Mouse (Mus musculus) lung, adult 2 months (tissue): Measurements from ENCODE around the gene Stambpl1. TPM values are rescaled to one million over a fixed set of nuclear protein-coding genes. Genes with fewer than 3 reads are reported as not detected.

ENCODE experiments used
- DNase-seq: peaks from one replicate; pipeline ENCODE4 v3.0.0; 2022
- H3K4me1 ChIP-seq: fragments of 200-500 bp; 2 replicates; pipeline ENCODE4 v1.6.1; 2011; ENCODE audit warnings: low read length; ENCODE audit not compliant: control insufficient read depth, insufficient read depth
- H3K4me3 ChIP-seq: fragments of 200-500 bp; replicated peaks from 2 replicates; pipeline ENCODE3; 2011; ENCODE audit warnings: low read depth, mild to moderate bottlenecking, control low read depth, low read length; ENCODE audit errors: extremely low read depth
- CTCF ChIP-seq: fragments of 200-500 bp; IDR thresholded peaks from 2 replicates; pipeline ENCODE4 v1.5.1; 2011; ENCODE audit warnings: mild to moderate bottlenecking, low read length, control low read depth; ENCODE audit not compliant: insufficient read depth
- POLR2A ChIP-seq: fragments of 200-500 bp; IDR thresholded peaks from 2 replicates; pipeline ENCODE4 v1.6.1; 2011; ENCODE audit warnings: low read depth, mild to moderate bottlenecking, control low read depth, low read length, borderline replicate concordance; ENCODE audit errors: extremely low read depth
- WGBS: fragments of 180-500 bp; shearing (Covaris S2); methylation state at CpG from one replicate; pipeline ENCODE4 v1.1.7; 2018; 5-methylcytosine and 5-hydroxymethylcytosine counted together
- polyA plus RNA-seq: library from polyadenylated mRNA; depleted of rRNA; stranded (reverse); fragments of >200 nt; gene quantifications from 2 replicates; pipeline ENCODE4 v1.2.3, GENCODE M21; 2012

The Stambpl1 gene
- polyA plus RNA-seq, 1 experiment = 7.4 TPM

DNA sequence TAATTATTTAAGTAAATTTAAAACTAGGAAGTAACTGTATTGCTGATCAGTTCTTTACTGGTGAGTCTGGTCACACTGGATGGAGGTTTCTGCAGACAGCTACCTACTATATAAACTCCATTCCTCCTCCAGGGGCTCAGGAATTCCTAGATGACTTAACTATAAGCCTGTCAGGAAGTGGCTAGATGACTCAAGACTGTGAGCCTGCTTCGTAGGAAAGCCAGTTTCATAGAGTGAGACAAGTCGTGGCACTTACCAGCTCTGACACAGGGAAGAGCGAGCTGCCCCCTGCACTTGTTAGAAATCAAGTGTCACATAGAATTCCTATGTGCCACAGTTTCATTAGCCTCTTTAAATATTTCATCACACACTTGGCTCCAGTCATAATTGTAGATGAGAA is 20.9 kb upstream of the Stambpl1 start:
- DNase-seq = no peak
- Histone ChIP-seq H3K4me3 (no peak overlapping the region), H3K4me1 (no peaks in the 10 kb centered on the region)
- 40% methylated on average over 3 of the region's 3 CpGs for WGBS
- TF ChIP-seq CTCF (no peak), POLR2A (no peak)

DNA sequence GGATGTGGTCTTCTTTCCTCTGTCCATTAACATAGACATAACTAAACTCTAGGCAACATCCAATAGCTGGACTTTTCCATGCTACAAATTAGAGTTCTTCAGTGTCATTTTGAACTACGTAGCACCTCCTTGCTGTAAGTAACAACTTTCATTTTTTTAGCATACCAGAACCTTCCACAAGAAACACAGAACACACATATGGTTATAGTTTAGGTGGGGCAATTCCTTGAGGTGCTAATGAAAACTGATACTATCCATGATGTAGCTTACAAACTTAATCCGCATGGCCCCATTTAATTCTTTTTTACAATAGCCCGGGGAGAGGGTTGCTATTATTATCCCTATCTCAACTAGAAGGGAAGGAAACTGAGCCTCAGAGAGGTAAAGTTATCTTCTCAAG is 18.0 kb upstream of the Stambpl1 start:
- no peak for DNase-seq
- no peak for TF ChIP-seq CTCF
- no peak for TF ChIP-seq POLR2A
- Histone ChIP-seq H3K4me3 (no peak overlapping the region), H3K4me1 (no peaks in the 10 kb centered on the region)
- 68% methylated on average over 3 of the region's 3 CpGs for WGBS

GRCm38 (mm10) chr19:34179136-34179535 is 12.9 kb upstream of the Stambpl1 start:
- TF ChIP-seq CTCF (no peak), POLR2A (no peak)
- Histone ChIP-seq H3K4me3 (no peak overlapping the region), H3K4me1 (no peaks in the 10 kb centered on the region)
- DNase-seq = no peak
- 76% methylated on average over 4 of the region's 4 CpGs for WGBS

- DNase-seq = no peak
- no peaks in the 10 kb centered on the region for H3K4me1 ChIP-seq
- WGBS = 56% methylated on average over 2 of the region's 2 CpGs
- TF ChIP-seq CTCF (no peak), POLR2A (no peak)
- H3K4me3 ChIP-seq = no peak overlapping the region
These were observed 11.7 kb upstream of the Stambpl1 start for GRCm38 (mm10) chr19:34180316-34180715.

DNA sequence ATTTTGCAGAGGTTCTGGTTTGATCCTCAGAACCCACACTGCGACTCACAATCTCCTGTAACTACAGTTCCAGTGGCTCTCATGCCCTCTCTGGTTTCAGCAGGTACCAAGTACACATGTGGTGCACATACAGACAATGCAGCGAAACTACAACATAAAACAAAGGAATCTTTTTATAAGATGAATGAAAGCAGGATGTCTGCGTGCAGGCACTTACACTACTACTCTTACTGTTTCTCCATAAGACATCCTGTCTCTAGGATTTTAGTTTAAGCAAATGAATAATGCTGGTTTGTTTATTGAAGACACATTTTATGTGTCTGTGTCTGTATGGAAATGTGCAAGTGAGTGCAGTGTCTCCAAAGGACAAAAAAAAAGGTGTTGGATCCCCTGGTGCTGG is 10.8 kb upstream of the Stambpl1 start:
- Histone ChIP-seq H3K4me1 (no peaks in the 10 kb centered on the region), H3K4me3 (no peak overlapping the region)
- no peak for DNase-seq
- 68% methylated on average over 3 of the region's 3 CpGs for WGBS
- no peak for TF ChIP-seq CTCF
- TF ChIP-seq POLR2A = no peak

DNA sequence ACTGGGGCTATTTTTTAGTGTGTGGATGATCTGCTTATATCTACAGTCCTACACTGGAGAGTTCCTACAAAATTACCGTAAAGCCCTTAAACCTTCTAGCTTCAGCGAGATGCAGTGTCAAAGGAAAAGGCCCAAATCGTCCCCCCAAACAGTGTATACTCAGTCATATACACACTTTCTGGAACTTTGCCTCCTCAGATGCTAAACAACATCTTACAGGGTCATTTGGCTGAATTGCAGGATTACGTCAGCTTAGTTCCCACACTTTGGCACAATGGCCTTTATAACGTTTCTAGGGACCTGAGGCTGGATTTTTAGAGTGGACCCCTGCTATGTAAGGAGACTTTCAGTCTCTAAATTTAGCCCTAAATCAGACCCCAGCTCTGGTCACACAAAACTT is 9.5 kb upstream of the Stambpl1 start:
- Histone ChIP-seq H3K4me3 (no peak overlapping the region), H3K4me1 (no peaks in the 10 kb centered on the region)
- no peak for DNase-seq
- TF ChIP-seq POLR2A = no peak
- no peak for TF ChIP-seq CTCF
- 74% methylated on average over 5 of the region's 5 CpGs for WGBS

DNA sequence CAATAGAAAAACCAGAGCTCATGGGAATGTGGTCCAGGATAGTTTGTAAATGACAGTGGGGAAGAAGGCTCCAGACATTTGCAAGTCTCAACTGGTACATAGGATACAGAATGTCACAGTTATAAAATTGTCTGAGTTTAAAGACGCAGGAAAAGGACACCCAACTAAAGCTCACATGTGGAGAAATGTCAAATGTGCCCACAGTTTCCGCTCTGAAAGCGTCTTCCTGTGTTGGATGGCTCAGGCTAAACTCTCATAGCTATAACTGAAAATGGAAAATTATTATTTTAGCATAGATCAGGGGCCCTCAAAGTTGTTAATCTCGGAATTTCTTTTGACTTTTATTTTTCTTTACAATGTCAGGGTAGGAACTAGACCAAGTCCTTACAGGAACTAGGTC is 5.2 kb upstream of the Stambpl1 start:
- WGBS = 91% methylated on average over 4 of the region's 4 CpGs
- no peak for TF ChIP-seq CTCF
- TF ChIP-seq POLR2A = no peak
- Histone ChIP-seq H3K4me3 (no peak overlapping the region), H3K4me1 (no peaks in the 10 kb centered on the region)
- no peak for DNase-seq

DNA sequence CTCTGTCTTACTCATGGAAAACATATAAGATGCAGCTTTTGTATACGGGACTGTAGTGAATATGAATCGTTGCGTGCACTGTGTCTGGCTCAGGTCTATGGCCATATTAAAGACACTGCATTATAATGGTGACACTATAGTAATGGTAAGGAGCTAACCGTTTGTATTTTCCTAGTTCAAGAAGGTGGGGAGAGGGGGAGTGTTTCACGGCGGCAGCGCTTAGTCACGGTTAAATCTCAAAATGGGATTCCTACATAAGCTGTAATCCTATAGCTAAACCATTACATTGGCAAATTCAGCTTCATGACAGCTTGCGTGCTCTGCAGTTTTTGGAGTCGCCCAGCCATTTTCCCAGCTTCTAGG is 403 bp upstream of the Stambpl1 start:
- H3K4me1 ChIP-seq = no peaks in the 10 kb centered on the region; the same call in none of the 2 replicates
- DNase-seq = no peak
- 58% methylated on average over 10 of the region's 10 CpGs for WGBS
- peak overlapping the region; percentile 15 for H3K4me3 ChIP-seq
- TF ChIP-seq CTCF = no peak
- no peak for TF ChIP-seq POLR2A

GRCm38 (mm10) chr19:34193149-34193548 is 1.1 kb downstream of the Stambpl1 start:
- Histone ChIP-seq H3K4me1 (no peaks in the 10 kb centered on the region; the same call in none of the 2 replicates), H3K4me3 (peak overlapping the region; percentile 81)
- no peak for DNase-seq
- 1% methylated on average over 9 of the region's 9 CpGs for WGBS
- no peak for TF ChIP-seq CTCF
- TF ChIP-seq POLR2A = no peak

GRCm38 (mm10) chr19:34193683-34194082 is 1.7 kb downstream of the Stambpl1 start:
- H3K4me3 ChIP-seq = peak overlapping the region; percentile 81
- H3K4me1 ChIP-seq = peaks cover 2% of the 10 kb centered on the region
- DNase-seq = no peak
- TF ChIP-seq CTCF = no peak
- no peak for TF ChIP-seq POLR2A
- WGBS = 64% methylated on average over 9 of the region's 9 CpGs
